Mouse (Mus musculus): ENCODE measurements around the gene Nfasc. TPM values are rescaled to one million over a fixed set of nuclear protein-coding genes. Genes with fewer than 3 reads are reported as not detected.
A peak's percentile ranks its signal among the peaks of the same experiment; 100 is the strongest.

The Nfasc gene
- polyA plus RNA-seq, 1 experiment from 2014 or later: 1.7 TPM

DNA sequence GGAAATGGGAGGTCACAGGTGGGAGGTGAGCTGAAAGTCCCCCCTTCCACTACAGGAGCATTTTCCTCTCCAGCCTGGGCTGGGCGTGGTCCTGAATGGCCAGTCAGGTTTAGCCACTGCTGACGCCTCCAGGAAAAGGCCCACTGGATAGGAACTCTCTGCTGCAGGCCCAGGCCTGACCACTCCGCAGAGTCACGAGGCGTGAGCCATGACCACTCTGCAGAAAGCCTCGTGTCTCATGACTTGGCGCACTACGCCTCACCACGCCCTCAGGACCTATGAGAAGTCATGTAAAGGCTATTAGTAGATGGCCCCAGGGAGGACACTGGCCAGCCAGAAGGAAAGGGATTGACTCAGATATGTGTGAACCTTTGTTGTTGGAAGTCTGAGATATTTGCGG is 23.6 kb upstream of the Nfasc start:
- Histone ChIP-seq H3K4me3 (no peak overlapping the region), H3K36me3 (no peaks in the 10 kb centered on the region), H3K4me2 (no peak overlapping the region), H3K9me3 (no peaks in the 10 kb centered on the region), H3K27me3 (peaks cover 4% of the 10 kb centered on the region; the same call in 1 of the 2 replicates), H3K4me1 (peaks cover 12% of the 10 kb centered on the region; the same call in 1 of the 2 replicates), H3K27ac (no peak overlapping the region), H3K9ac (no peak overlapping the region)
- no peak for ATAC-seq (ENCODE audit: insufficient number of reproducible peaks, insufficient read depth, low FRiP score, low TSS enrichment, low read depth)
- WGBS: 71% methylated on average over 10 of the region's 10 CpGs

DNA sequence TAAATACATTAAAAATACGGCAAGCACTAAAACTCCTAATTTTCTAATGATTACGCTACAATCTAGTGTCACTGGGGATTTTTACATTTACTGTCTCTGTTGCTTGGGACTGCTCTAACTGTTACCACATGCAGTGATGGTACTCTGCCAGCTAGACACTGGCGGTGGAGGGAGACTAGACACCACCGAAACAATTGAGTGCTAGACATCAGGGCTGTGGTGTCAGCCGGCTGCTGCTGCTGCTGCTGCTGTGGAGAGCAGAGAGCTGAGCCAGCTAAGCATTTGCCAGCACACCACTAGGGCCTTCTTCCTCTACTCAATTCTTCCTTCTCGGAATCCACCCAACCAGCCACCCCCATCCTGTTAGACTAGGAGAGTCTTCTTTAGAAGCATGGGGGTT is 17.8 kb upstream of the Nfasc start:
- H3K4me2 ChIP-seq: no peak overlapping the region
- H3K27me3 ChIP-seq: 0 out of 2 replicates have a peak, but pooled peaks cover 4% of the 10 kb centered on the region
- no peaks in the 10 kb centered on the region for H3K9me3 ChIP-seq
- H3K4me3 ChIP-seq: no peak overlapping the region
- 47% methylated on average over 6 of the region's 6 CpGs for WGBS
- H3K27ac ChIP-seq: no peak overlapping the region
- H3K36me3 ChIP-seq: no peaks in the 10 kb centered on the region
- ATAC-seq (ENCODE audit: insufficient number of reproducible peaks, insufficient read depth, low FRiP score, low TSS enrichment, low read depth): no peak
- H3K4me1 ChIP-seq: peaks cover 8% of the 10 kb centered on the region; the same call in 1 of the 2 replicates
- no peak overlapping the region for H3K9ac ChIP-seq

DNA sequence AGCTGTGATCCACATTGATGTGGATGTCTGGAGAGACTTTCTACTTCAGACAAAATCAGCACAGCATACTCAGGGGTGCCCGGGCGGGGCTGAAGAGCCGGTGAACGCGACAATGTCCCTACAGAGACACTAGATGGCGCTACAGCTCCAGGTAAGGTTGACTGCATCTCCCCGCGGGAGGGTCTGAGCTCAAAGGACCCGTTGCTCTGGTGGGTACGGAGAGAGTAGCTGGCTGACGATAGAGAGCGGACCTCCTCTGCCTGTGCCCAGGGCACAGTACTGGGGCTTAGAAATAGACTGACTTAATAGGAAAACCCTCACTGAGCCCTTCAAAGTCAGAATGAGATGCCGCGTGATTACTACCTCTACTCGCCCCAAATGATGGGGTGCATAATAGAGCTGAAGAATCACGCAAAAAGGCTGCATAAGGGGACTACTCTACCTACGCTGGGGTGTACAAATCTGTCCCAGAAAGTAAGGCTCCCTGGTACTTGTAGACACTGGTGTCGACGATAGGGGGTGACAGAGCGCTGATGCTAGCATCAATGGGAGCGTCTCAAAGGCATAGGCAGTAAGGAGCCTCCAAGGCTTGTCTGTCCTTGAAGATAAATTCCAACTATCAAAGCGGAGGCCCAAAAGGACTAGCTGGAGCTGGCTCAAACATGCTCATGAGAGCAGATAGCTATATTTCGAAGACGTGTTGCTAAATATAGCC is 17.2 kb upstream of the Nfasc start:
- 7% methylated on average over 24 of the region's 24 CpGs for WGBS
- H3K4me3 ChIP-seq: peak overlapping the region; percentile 29
- no peak overlapping the region for H3K27ac ChIP-seq
- 0 out of 2 replicates have a peak, but pooled peaks cover 4% of the 10 kb centered on the region for H3K27me3 ChIP-seq
- no peaks in the 10 kb centered on the region for H3K9me3 ChIP-seq
- H3K4me2 ChIP-seq: peak overlapping the region; percentile 62
- H3K36me3 ChIP-seq: no peaks in the 10 kb centered on the region
- peak; percentile 59 for ATAC-seq (ENCODE audit: insufficient number of reproducible peaks, insufficient read depth, low FRiP score, low TSS enrichment, low read depth)
- H3K4me1 ChIP-seq: peaks cover 8% of the 10 kb centered on the region; the same call in 1 of the 2 replicates
- H3K9ac ChIP-seq: no peak overlapping the region

DNA sequence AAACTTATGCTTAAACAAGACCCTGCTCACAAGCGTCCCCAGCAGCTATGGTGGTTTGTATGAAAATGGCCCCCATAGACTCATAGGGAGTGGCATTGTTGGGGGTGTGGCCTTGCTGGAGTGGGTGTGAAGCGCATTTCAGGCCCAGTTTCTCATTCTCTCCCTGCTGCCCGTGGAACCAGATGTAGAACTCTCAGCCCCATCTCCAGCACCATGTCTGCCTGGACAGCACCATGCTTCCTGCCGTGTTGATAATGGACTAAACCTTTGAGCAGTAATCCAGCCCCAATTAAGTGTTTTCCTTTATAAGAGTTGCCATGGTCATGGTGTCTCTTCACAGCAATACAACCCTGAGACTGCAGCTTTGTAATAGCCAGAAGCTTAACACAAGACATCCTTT is 13.6 kb upstream of the Nfasc start:
- Histone ChIP-seq H3K4me3 (no peak overlapping the region), H3K27ac (no peak overlapping the region), H3K4me2 (no peak overlapping the region), H3K36me3 (no peaks in the 10 kb centered on the region), H3K4me1 (peaks cover 8% of the 10 kb centered on the region; the same call in 1 of the 2 replicates), H3K9me3 (no peaks in the 10 kb centered on the region), H3K9ac (no peak overlapping the region), H3K27me3 (0 out of 2 replicates have a peak, but pooled peaks cover 3% of the 10 kb centered on the region)
- WGBS: 64% methylated on average over 4 of the region's 4 CpGs
- ATAC-seq (ENCODE audit: insufficient number of reproducible peaks, insufficient read depth, low FRiP score, low TSS enrichment, low read depth): no peak

DNA sequence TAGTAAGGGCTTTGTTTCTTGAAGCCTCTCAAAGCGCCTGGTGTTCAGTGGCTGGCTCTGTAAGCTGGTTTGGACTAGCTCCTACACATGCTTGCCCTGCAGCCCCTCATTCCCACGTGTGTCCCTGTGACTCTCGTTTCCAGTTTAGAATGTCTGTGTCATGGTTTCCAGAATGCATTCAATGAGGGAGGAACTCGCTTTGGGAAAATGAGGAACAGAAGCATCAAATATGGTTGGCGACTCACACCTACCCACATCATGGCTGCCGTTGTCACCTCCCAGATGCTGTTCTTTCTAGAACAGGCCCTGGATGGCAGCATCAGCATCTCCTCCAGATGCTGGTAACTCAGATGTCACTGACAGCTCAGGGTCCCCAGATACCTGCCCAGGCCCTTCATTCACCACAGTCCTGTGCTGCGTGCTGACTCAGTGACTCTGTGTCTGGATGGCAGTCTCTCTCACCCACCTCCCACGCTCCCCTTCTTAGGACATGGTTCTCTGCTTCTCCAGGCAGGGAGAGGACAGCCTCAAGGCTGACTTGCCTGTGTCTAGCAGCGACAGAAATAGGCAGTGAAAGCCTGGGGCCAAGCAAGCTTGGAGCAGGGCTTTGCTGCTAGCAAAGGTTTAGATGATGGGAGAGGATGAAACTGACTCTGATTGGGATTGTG is 7.8 kb upstream of the Nfasc start:
- Histone ChIP-seq H3K4me2 (no peak overlapping the region), H3K36me3 (no peaks in the 10 kb centered on the region), H3K27ac (no peak overlapping the region), H3K9me3 (no peaks in the 10 kb centered on the region), H3K4me3 (no peak overlapping the region), H3K9ac (no peak overlapping the region), H3K27me3 (no peaks in the 10 kb centered on the region), H3K4me1 (no peaks in the 10 kb centered on the region)
- WGBS: 62% methylated on average over 9 of the region's 9 CpGs
- ATAC-seq (ENCODE audit: insufficient number of reproducible peaks, insufficient read depth, low FRiP score, low TSS enrichment, low read depth): no peak

DNA sequence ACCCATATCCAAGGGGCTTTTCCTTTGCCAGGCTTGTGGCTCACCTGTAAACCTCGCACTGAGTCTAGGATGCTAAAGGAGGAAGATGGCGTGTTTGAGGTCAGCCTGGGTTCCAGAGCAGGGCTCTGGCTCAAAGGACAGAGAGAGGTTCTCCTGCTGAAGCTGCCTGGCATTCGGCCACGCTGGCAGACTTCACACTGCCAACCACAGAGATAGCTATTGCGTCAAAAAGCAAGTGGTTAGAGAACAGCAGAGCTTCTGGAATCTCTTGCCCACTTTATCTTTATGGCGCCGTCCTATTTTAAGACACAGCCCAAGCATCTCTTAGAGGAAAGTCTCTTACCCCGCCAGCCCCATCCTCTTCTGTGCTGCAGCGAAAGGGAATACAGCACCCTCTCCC is 4.7 kb upstream of the Nfasc start:
- Histone ChIP-seq H3K9me3 (no peaks in the 10 kb centered on the region), H3K27ac (no peak overlapping the region), H3K36me3 (no peaks in the 10 kb centered on the region), H3K27me3 (peaks cover 28% of the 10 kb centered on the region), H3K4me3 (no peak overlapping the region), H3K9ac (no peak overlapping the region), H3K4me1 (peaks cover 6% of the 10 kb centered on the region; the same call in 1 of the 2 replicates), H3K4me2 (no peak overlapping the region)
- WGBS: 86% methylated on average over 9 of the region's 9 CpGs
- no peak for ATAC-seq (ENCODE audit: insufficient number of reproducible peaks, insufficient read depth, low FRiP score, low TSS enrichment, low read depth)

DNA sequence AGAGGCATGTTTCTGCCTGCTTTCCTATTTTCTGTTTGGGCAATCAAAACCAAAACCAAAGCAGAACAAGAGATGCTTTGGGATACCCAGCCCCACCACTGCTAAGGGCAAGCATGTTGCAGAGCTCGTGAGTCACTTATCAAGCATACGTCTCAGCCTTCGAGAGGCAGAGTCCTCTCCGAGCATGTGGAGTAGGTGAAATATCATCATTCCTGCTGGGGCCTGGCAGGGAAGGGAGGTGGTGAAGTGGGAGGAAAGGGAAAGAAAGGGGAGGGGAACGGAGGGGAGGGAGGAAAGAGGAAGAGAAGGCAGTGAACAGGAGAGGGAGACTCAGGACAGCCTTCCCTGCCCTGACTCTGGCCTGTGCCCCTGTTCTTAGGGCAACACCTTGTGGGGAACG is 4.0 kb upstream of the Nfasc start:
- Histone ChIP-seq H3K4me2 (no peak overlapping the region), H3K27ac (no peak overlapping the region), H3K4me3 (no peak overlapping the region), H3K9me3 (no peaks in the 10 kb centered on the region), H3K4me1 (peaks cover 12% of the 10 kb centered on the region; the same call in 1 of the 2 replicates), H3K9ac (no peak overlapping the region), H3K27me3 (peaks cover 34% of the 10 kb centered on the region), H3K36me3 (no peaks in the 10 kb centered on the region)
- ATAC-seq (ENCODE audit: insufficient number of reproducible peaks, insufficient read depth, low FRiP score, low TSS enrichment, low read depth): no peak
- 66% methylated on average over 6 of the region's 6 CpGs for WGBS

DNA sequence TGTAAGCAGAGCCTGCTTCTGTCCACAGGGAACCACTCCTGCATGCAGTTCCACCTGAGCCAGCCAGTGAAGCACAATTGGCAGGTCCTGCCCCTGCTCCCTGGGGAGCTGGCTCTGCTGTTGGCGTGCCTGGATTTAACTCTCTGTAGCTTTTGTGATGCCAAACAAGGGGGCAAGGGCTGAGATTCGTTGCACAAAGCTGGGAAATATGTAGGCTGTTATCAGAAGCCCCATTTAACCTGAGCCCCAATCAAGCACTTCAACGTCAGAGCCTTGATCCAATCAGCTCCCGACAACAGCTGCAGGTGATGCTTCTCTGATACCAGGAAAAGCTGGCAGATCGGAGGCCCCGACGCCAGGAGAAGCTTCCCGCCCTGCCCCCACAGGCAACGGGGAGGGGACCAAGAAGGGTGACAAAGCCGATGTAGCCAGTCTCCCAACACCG is 2.5 kb downstream of the Nfasc start:
- peaks cover 16% of the 10 kb centered on the region; the same call in 1 of the 2 replicates for H3K4me1 ChIP-seq
- no peak overlapping the region for H3K4me3 ChIP-seq
- ATAC-seq (ENCODE audit: insufficient number of reproducible peaks, insufficient read depth, low FRiP score, low TSS enrichment, low read depth): no peak
- H3K4me2 ChIP-seq: peak overlapping the region; percentile 37
- peaks cover 79% of the 10 kb centered on the region for H3K27me3 ChIP-seq
- no peak overlapping the region for H3K9ac ChIP-seq
- H3K27ac ChIP-seq: no peak overlapping the region
- under 1% methylated on average over 11 of the region's 11 CpGs for WGBS
- H3K36me3 ChIP-seq: no peaks in the 10 kb centered on the region
- H3K9me3 ChIP-seq: no peaks in the 10 kb centered on the region

DNA sequence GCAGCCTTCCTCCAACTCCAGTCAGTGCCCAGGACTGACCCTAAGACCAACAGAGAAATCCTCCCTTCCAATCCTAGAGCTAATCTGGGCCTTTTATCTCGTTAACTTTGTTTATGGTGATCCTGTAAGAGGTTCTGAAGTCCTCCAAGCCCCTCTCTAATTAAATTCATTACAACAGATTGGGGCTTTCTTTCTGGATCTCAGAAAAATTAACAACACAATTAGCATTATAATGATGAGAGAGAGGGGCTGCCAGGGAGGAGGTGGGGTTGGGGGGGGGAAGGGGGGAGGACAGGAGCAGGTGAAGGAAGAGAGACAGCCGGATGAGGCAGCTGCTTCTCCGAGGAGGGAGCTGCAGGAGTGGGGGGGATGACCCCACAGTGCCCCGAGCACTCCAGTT is 5.4 kb downstream of the Nfasc start:
- Histone ChIP-seq H3K4me2 (no peak overlapping the region), H3K36me3 (no peaks in the 10 kb centered on the region), H3K4me3 (no peak overlapping the region), H3K4me1 (peaks cover 9% of the 10 kb centered on the region; the same call in 1 of the 2 replicates), H3K9ac (no peak overlapping the region), H3K27me3 (peaks cover 50% of the 10 kb centered on the region), H3K27ac (no peak overlapping the region), H3K9me3 (no peaks in the 10 kb centered on the region)
- WGBS: 10% methylated on average over 4 of the region's 4 CpGs
- ATAC-seq (ENCODE audit: insufficient number of reproducible peaks, insufficient read depth, low FRiP score, low TSS enrichment, low read depth): no peak

DNA sequence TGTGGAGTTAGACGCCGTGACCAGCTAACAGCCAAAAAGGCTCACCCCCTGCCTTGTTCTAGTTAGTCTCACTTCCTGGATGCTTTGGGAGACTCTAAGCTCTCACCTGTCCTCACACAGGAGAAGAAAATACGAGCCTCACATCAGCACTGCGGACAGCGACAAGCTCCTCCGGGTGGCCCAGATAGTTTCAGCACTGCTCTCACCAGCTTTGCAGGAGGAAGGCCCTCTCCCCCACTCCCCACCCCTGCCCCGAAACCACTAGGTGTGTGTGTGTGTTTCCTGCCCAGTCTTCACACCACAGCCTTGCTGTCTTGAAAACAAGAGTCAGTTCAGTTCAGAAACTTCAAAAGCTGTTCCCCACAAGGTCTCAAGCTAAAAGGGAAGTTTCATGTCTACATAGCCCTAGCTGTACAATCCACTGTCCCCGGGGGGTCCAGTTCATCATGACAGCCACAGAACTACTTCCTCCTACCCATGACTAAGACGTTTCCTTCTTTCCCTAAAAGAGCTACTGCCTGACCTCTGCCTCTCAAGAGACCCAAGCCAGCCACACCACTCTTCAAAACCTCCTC is 7.6 kb downstream of the Nfasc start:
- no peak for ATAC-seq (ENCODE audit: insufficient number of reproducible peaks, insufficient read depth, low FRiP score, low TSS enrichment, low read depth)

DNA sequence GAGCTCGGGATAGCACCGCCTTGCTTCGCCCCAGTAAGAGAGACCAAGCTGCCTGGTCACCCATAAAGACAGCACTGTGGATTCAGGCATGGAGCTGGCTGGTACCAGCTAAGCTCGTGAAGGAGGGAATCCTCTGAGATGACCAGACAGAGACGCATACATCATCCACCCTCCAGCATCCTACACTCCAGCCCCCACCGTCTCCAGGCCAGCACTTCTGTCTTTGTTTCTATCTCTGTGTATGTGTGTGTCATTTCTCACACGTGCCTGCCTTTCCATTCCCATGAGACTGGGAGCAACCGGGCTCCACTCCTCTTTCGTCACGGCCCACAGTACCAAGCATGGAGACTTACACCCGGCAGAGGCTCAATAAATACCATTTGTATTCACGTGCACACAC is 9.3 kb downstream of the Nfasc start:
- Histone ChIP-seq H3K27me3 (peaks cover 14% of the 10 kb centered on the region), H3K4me3 (no peak overlapping the region), H3K9ac (no peak overlapping the region), H3K4me2 (no peak overlapping the region), H3K9me3 (no peaks in the 10 kb centered on the region), H3K4me1 (no peaks in the 10 kb centered on the region), H3K36me3 (no peaks in the 10 kb centered on the region), H3K27ac (no peak overlapping the region)
- 83% methylated on average over 12 of the region's 12 CpGs for whole genome bisulfite sequencing
- ATAC-seq (ENCODE audit: insufficient number of reproducible peaks, insufficient read depth, low FRiP score, low TSS enrichment, low read depth): no peak

More for the DNA sequence above, 7.6 kb downstream of the Nfasc start:
- Histone ChIP-seq H3K36me3 (no peaks in the 10 kb centered on the region), H3K4me3 (no peak overlapping the region), H3K4me2 (no peak overlapping the region), H3K27ac (no peak overlapping the region), H3K4me1 (0 out of 2 replicates have a peak, but pooled peaks cover under 1% of the 10 kb centered on the region), H3K9me3 (no peaks in the 10 kb centered on the region), H3K27me3 (peaks cover 28% of the 10 kb centered on the region), H3K9ac (no peak overlapping the region)
- 30% methylated on average over 9 of the region's 9 CpGs for WGBS
